Mouse (Mus musculus): ENCODE results near the gene Timm50. TPM values are rescaled to one million over a fixed set of nuclear protein-coding genes. Genes with fewer than 3 reads are reported as not detected.
A peak's percentile ranks its signal among the peaks of the same experiment; 100 is the strongest.

Gene Timm50
- polyA plus RNA-seq, 1 experiment from 2014 or later, result 131 TPM

GRCm38 (mm10) chr7:28321974-28322720, 10.3 kb upstream of the Timm50 start:
- WGBS, result 94% methylated on average over 15 of the region's 15 CpGs
- Histone ChIP-seq H3K4me2 (no peak overlapping the region), H3K9ac (no peak overlapping the region), H3K27ac (replicated peaks) (no peak overlapping the region), H3K36me3 (peaks cover 100% of the 10 kb centered on the region), H3K4me3 (no peak overlapping the region), H3K27me3 (no peaks in the 10 kb centered on the region), H3K9me3 (no peaks in the 10 kb centered on the region), H3K4me1 (replicated peaks) (no peaks in the 10 kb centered on the region)
- no peak for ATAC-seq (ENCODE audit: low read depth)

GRCm38 (mm10) chr7:28318714-28319113, 6.8 kb upstream of the Timm50 start:
- no peak for ATAC-seq (ENCODE audit: low read depth)
- no peaks in the 10 kb centered on the region for H3K27me3 ChIP-seq
- peaks cover 99% of the 10 kb centered on the region for H3K36me3 ChIP-seq
- no peaks in the 10 kb centered on the region for H3K9me3 ChIP-seq
- no peak overlapping the region for H3K4me2 ChIP-seq
- H3K27ac ChIP-seq (replicated peaks), result no peak overlapping the region
- 94% methylated on average over 17 of the region's 17 CpGs for WGBS
- no peak overlapping the region for H3K4me3 ChIP-seq
- H3K9ac ChIP-seq, result no peak overlapping the region
- no peaks in the 10 kb centered on the region for H3K4me1 ChIP-seq (replicated peaks)

DNA sequence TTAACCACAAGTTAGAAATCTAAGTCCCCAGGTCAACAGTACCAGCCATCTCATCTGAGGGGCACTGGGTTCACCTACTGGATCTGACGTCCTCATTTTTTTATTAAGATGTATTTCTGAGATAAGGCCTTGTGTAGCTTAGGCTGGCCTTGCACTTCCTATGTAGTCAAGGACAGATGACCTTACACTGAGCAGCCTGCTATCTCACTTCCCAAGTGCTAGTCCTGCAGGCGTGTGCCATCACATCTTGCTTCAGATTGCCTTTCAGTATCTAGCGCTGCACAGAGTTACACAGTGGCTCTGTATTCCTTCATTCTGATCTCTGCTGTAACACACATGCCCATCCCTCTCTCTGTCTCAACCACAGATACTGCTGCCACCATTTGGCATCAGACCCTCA, 6.2 kb upstream of the Timm50 start:
- ATAC-seq (ENCODE audit: low read depth), result no peak
- Histone ChIP-seq H3K4me2 (no peak overlapping the region), H3K4me1 (replicated peaks) (no peaks in the 10 kb centered on the region), H3K9ac (no peak overlapping the region), H3K4me3 (no peak overlapping the region), H3K27ac (replicated peaks) (no peak overlapping the region), H3K27me3 (no peaks in the 10 kb centered on the region), H3K36me3 (peaks cover 92% of the 10 kb centered on the region), H3K9me3 (no peaks in the 10 kb centered on the region)
- 84% methylated on average over 3 of the region's 3 CpGs for WGBS

DNA sequence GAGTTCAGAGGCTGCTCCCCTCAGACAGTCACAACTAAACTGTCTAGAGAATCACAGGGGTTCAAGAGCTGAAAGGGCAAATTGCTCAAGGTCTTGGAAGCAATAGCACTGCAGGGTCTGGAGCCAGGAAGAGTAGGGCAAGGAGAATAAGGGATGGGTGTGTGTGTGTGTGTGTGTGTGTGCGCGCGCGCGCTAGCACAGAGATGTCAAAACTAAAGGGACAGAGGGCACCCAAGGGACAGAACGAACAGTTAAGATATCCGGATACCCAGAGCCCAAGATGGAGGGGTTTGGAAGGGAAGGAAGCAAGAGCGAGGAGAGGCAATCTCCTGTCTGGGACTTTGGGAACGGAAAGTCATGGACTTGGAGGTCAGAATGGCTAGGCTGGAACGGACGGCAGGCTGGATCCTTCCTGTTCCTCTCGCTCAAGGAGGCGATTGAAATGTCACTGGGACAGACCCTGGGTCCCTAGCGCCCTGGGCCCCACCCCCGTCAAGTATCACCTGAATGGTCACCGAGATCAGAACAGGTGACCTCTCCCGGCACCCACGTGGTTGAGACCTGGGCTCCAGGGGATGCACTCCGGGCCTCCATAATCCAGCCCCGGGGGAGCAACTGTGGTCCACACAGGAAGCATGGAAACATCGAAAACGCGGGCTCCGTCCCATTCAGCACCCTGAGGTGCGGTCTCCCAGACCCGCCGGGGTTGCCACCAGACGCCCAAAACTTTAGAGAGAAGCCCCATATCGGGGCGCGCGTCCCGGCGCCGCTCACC, 534 bp downstream of the Timm50 start:
- peak overlapping the region; percentile 92 for H3K4me3 ChIP-seq
- peaks cover 30% of the 10 kb centered on the region for H3K4me1 ChIP-seq (replicated peaks)
- peak overlapping the region; percentile 94 for H3K4me2 ChIP-seq
- H3K9ac ChIP-seq, result peak overlapping the region; percentile 87
- H3K36me3 ChIP-seq, result peaks cover 65% of the 10 kb centered on the region
- peak; percentile 66 for ATAC-seq (ENCODE audit: low read depth)
- H3K27ac ChIP-seq (replicated peaks), result peak overlapping the region; percentile 73
- no peaks in the 10 kb centered on the region for H3K9me3 ChIP-seq
- no peaks in the 10 kb centered on the region for H3K27me3 ChIP-seq
- WGBS, result 5% methylated on average over 35 of the region's 35 CpGs

DNA sequence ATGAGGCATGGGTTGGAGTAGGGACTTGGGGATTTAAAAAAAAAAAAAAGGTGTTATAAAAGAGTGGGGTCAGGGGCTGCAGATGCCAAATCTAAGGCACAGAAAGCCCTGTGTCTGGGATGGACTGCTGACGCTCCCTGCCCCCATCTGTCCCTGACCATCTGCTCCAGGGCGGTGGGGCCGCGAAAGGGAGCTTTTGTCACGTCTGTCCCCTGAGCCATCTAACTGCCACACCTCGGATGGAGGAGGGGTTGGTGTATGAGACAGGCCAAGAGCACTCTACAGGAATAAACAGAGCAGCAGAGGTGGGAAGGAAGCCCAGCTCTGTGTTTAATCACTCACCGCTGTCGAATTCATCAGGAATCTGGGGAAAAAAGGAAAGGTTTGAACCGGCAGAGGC, 2.1 kb downstream of the Timm50 start:
- Histone ChIP-seq H3K27ac (replicated peaks) (no peak overlapping the region), H3K4me3 (no peak overlapping the region), H3K9me3 (no peaks in the 10 kb centered on the region), H3K9ac (no peak overlapping the region), H3K36me3 (peaks cover 65% of the 10 kb centered on the region), H3K4me2 (0 out of 2 replicates have a peak overlapping the region, but pooled peaks have one; percentile 94), H3K27me3 (no peaks in the 10 kb centered on the region), H3K4me1 (replicated peaks) (peaks cover 30% of the 10 kb centered on the region)
- WGBS, result 28% methylated on average over 9 of the region's 9 CpGs
- no peak for ATAC-seq (ENCODE audit: low read depth)

DNA sequence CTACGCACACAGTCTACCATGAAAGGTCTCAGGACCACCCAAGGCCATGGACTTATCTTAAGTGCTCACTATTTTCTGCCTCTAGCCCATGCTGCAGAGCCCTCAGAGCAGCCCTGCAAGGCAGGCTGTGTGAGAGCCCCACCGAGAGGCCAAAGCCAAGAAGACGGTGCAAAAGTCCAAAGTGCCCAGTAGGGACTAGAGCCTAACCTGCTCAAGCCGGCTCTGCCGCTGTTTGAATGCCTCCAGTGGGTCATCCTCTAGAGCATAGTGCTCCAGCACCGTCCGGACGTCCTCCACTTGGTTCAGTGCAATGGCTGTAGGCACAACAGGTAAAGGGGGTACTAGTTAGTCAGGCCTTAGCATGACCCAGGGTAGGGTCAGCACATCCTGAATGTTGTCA, 5.7 kb downstream of the Timm50 start:
- no peak for ATAC-seq (ENCODE audit: low read depth)

DNA sequence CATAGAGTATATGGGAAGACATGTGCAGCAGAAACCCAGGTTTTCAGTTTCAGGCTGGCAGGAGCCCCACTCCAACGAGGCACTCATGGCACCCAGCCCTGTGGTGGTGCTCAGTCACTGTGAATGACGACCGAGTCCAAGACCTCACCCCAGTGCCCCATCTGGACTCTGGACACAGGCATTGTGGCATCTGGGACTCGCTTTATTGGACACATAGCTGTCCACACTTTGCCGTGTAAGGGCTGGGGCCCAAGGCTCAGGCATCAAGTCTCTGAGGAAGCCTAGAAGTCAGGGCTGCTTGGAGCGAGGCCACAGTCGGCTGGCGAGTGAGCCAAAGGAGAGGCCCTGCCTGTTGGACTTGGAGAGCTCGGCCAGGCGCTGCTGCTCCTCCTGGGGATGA, 6.2 kb downstream of the Timm50 start:
- WGBS, result 82% methylated on average over 10 of the region's 10 CpGs
- H3K9me3 ChIP-seq, result no peaks in the 10 kb centered on the region
- no peak overlapping the region for H3K27ac ChIP-seq (replicated peaks)
- H3K36me3 ChIP-seq, result peaks cover 60% of the 10 kb centered on the region
- H3K4me3 ChIP-seq, result no peak overlapping the region
- H3K9ac ChIP-seq, result no peak overlapping the region
- no peaks in the 10 kb centered on the region for H3K27me3 ChIP-seq
- H3K4me1 ChIP-seq (replicated peaks), result peaks cover 47% of the 10 kb centered on the region
- no peak for ATAC-seq (ENCODE audit: low read depth)
- no peak overlapping the region for H3K4me2 ChIP-seq

More for the DNA sequence above, 5.7 kb downstream of the Timm50 start:
- Histone ChIP-seq H3K4me2 (no peak overlapping the region), H3K36me3 (peaks cover 60% of the 10 kb centered on the region), H3K9me3 (no peaks in the 10 kb centered on the region), H3K27ac (replicated peaks) (no peak overlapping the region), H3K27me3 (no peaks in the 10 kb centered on the region), H3K4me3 (no peak overlapping the region), H3K4me1 (replicated peaks) (peaks cover 48% of the 10 kb centered on the region), H3K9ac (no peak overlapping the region)
- 96% methylated on average over 8 of the region's 8 CpGs for WGBS

- peak; percentile 70 for ATAC-seq (ENCODE audit: low read depth)
- WGBS, result under 1% methylated on average over 30 of the region's 30 CpGs
Measured at GRCm38 (mm10) chr7:28301616-28302433, 10.0 kb downstream of the Timm50 start, which contains the start of gene Dll3. Dll3 (minus strand) TSS chr7:28302238.

GRCm38 (mm10) chr7:28298837-28299625, 12.8 kb downstream of the Timm50 start:
- peak overlapping the region; percentile 73 for H3K4me2 ChIP-seq
- H3K27me3 ChIP-seq, result peaks cover 28% of the 10 kb centered on the region
- 18% methylated on average over 43 of the region's 43 CpGs for WGBS
- peak overlapping the region; percentile 54 for H3K4me3 ChIP-seq
- no peaks in the 10 kb centered on the region for H3K9me3 ChIP-seq
- peaks cover 68% of the 10 kb centered on the region for H3K4me1 ChIP-seq (replicated peaks)
- peak overlapping the region; percentile 58 for H3K9ac ChIP-seq
- 0 out of 2 replicates have a peak, but pooled peaks cover 2% of the 10 kb centered on the region for H3K36me3 ChIP-seq
- H3K27ac ChIP-seq (replicated peaks), result peak overlapping the region; percentile 18; the same call in 1 of the 2 replicates
- ATAC-seq (ENCODE audit: low read depth), result no peak

More at GRCm38 (mm10) chr7:28301616-28302433, 10.0 kb downstream of the Timm50 start, which contains the start of gene Dll3:
- peaks cover 55% of the 10 kb centered on the region for H3K4me1 ChIP-seq (replicated peaks)
- H3K36me3 ChIP-seq, result peaks cover 25% of the 10 kb centered on the region
- peak within 1 kb of the TSS; percentile 88 for H3K27ac ChIP-seq (replicated peaks)
- peak within 1 kb of the TSS; percentile 73 for H3K4me2 ChIP-seq
- H3K27me3 ChIP-seq, result peaks cover 10% of the 10 kb centered on the region; the same call in 1 of the 2 replicates
- peak within 1 kb of the TSS; percentile 83 for H3K9ac ChIP-seq
- H3K4me3 ChIP-seq, result peak within 1 kb of the TSS; percentile 54
- no peaks in the 10 kb centered on the region for H3K9me3 ChIP-seq

- Histone ChIP-seq H3K4me1 (replicated peaks) (peaks cover 45% of the 10 kb centered on the region), H3K27ac (replicated peaks) (no peak overlapping the region), H3K9ac (peak overlapping the region; percentile 74), H3K9me3 (no peaks in the 10 kb centered on the region), H3K4me3 (peak overlapping the region; percentile 53), H3K4me2 (peak overlapping the region; percentile 79), H3K36me3 (no peaks in the 10 kb centered on the region), H3K27me3 (peaks cover 67% of the 10 kb centered on the region)
- WGBS, result under 1% methylated on average over 62 of the region's 63 CpGs
- ATAC-seq (ENCODE audit: low read depth), result peak; percentile 66
Measured at GRCm38 (mm10) chr7:28294481-28294880, 17.4 kb downstream of the Timm50 start.
